Mouse (Mus musculus): ENCODE results near the gene Bpifb3. TPM values are rescaled to one million over a fixed set of nuclear protein-coding genes. Genes with fewer than 3 reads are reported as not detected.

Bpifb3 gene
- polyA plus RNA-seq (2021), result not detected

- no peak for TF ChIP-seq CTCF (IDR thresholded peaks at IDR 0.05)
- CTCF ChIA-PET, result no interaction called here
- POLR2A ChIA-PET, result no interaction called here
Measured at GRCm38 (mm10) chr2:153917930-153918329, at the start of gene Bpifb3. Gene Bpifb3 (plus strand): TSS chr2:153918230.

GRCm38 (mm10) chr2:153870984-153871383 lies 47.0 kb upstream of the Bpifb3 start, which contains the start of gene Sun5:
Gene Sun5 (minus strand): TSS chr2:153871084.
- CTCF ChIA-PET, result no interaction called here
- DNase-seq (ENCODE audit: low read depth, low spot score) (no peak), ATAC-seq (no peak)
- TF ChIP-seq CTCF (IDR thresholded peaks at IDR 0.05), result no peak
- H3K27me3 ChIP-seq, result peaks cover 4% of the 10 kb centered on the region
- in situ Hi-C loops (cut with MboI; ENCODE audit: low pct_unique_long_range_greater_than_20kb), result no loop called here
- POLR2A ChIA-PET, result interaction anchor here (1.3 kb wide), 1 partner anchor 12 kb away, joined by 3 read pairs; no protein-coding TSS in a partner anchor

More at GRCm38 (mm10) chr2:153917930-153918329, at the start of gene Bpifb3:
- no peak for DNase-seq (ENCODE audit: low read depth, low spot score)
- ATAC-seq, result no peak
- in situ Hi-C loops (cut with MboI; ENCODE audit: low pct_unique_long_range_greater_than_20kb), result no loop called here
- H3K27me3 ChIP-seq, result peaks cover 22% of the 10 kb centered on the region

GRCm38 (mm10) chr2:153874745-153875144 lies 43.3 kb upstream of the Bpifb3 start, which contains the start of gene Bpifb2:
Gene Bpifb2 (plus strand): TSS chr2:153875045.
- DNase-seq (ENCODE audit: low read depth, low spot score) (no peak), ATAC-seq (no peak)
- in situ Hi-C loops (cut with MboI; ENCODE audit: low pct_unique_long_range_greater_than_20kb), result no loop called here
- ChIA-PET CTCF (no interaction called here), POLR2A (no interaction called here)
- H3K27me3 ChIP-seq, result peaks cover 11% of the 10 kb centered on the region
- TF ChIP-seq CTCF (IDR thresholded peaks at IDR 0.05), result no peak

- no peak for DNase-seq (ENCODE audit: low read depth, low spot score)
Measured at GRCm38 (mm10) chr2:153899111-153899510, 18.9 kb upstream of the Bpifb3 start.

GRCm38 (mm10) chr2:153900088-153900487 lies 17.9 kb upstream of the Bpifb3 start, which contains the start of gene Bpifb6:
Gene Bpifb6 (plus strand): TSS chr2:153900388.
- in situ Hi-C loops (cut with MboI; ENCODE audit: low pct_unique_long_range_greater_than_20kb), result no loop called here
- DNase-seq (ENCODE audit: low read depth, low spot score) (no peak), ATAC-seq (no peak)
- no peak for TF ChIP-seq CTCF (IDR thresholded peaks at IDR 0.05)
- H3K27me3 ChIP-seq, result peaks cover 21% of the 10 kb centered on the region
- ChIA-PET CTCF (interaction anchor here (0.9 kb wide), 1 partner anchor 13 kb away, joined by 3 read pairs; no protein-coding TSS in a partner anchor), POLR2A (no interaction called here)

More at GRCm38 (mm10) chr2:153899111-153899510, 18.9 kb upstream of the Bpifb3 start:
- ChIA-PET CTCF (no interaction called here), POLR2A (no interaction called here)
- peaks cover 24% of the 10 kb centered on the region for H3K27me3 ChIP-seq
- no peak for ATAC-seq
- TF ChIP-seq CTCF (IDR thresholded peaks at IDR 0.05), result no peak
- in situ Hi-C loops (cut with MboI; ENCODE audit: low pct_unique_long_range_greater_than_20kb), result no loop called here

- ChIA-PET CTCF (no interaction called here), POLR2A (no interaction called here)
- in situ Hi-C loops (cut with MboI; ENCODE audit: low pct_unique_long_range_greater_than_20kb), result no loop called here
- DNase-seq (ENCODE audit: low read depth, low spot score) (no peak), ATAC-seq (no peak)
- no peak for TF ChIP-seq CTCF (IDR thresholded peaks at IDR 0.05)
- peaks cover 28% of the 10 kb centered on the region for H3K27me3 ChIP-seq
Measured at GRCm38 (mm10) chr2:153902726-153903125, 15.3 kb upstream of the Bpifb3 start.

- ChIA-PET POLR2A (no interaction called here), CTCF (no interaction called here)
- no peak for TF ChIP-seq CTCF (IDR thresholded peaks at IDR 0.05)
- in situ Hi-C loops (cut with MboI; ENCODE audit: low pct_unique_long_range_greater_than_20kb), result no loop called here
- DNase-seq (ENCODE audit: low read depth, low spot score), result no peak
- H3K27me3 ChIP-seq, result peaks cover 28% of the 10 kb centered on the region
- no peak for ATAC-seq
Measured at GRCm38 (mm10) chr2:153906626-153907025, 11.4 kb upstream of the Bpifb3 start.

GRCm38 (mm10) chr2:153914151-153914550 lies 3.9 kb upstream of the Bpifb3 start:
- ChIA-PET POLR2A (no interaction called here), CTCF (no interaction called here)
- in situ Hi-C loops (cut with MboI; ENCODE audit: low pct_unique_long_range_greater_than_20kb), result no loop called here
- H3K27me3 ChIP-seq, result peaks cover 10% of the 10 kb centered on the region
- no peak for ATAC-seq
- TF ChIP-seq CTCF (IDR thresholded peaks at IDR 0.05), result no peak
- DNase-seq (ENCODE audit: low read depth, low spot score), result no peak

GRCm38 (mm10) chr2:153921246-153921645 lies 3.2 kb downstream of the Bpifb3 start:
- peaks cover 23% of the 10 kb centered on the region for H3K27me3 ChIP-seq
- ChIA-PET CTCF (no interaction called here), POLR2A (no interaction called here)
- in situ Hi-C loops (cut with MboI; ENCODE audit: low pct_unique_long_range_greater_than_20kb), result loop anchor here (10.0 kb wide), 1 partner anchor 256 kb away; no protein-coding TSS in a partner anchor
- ATAC-seq (no peak), DNase-seq (ENCODE audit: low read depth, low spot score) (no peak)
- no peak for TF ChIP-seq CTCF (IDR thresholded peaks at IDR 0.05)

GRCm38 (mm10) chr2:153929871-153930413 lies 11.9 kb downstream of the Bpifb3 start:
- in situ Hi-C loops (cut with MboI; ENCODE audit: low pct_unique_long_range_greater_than_20kb), result loop anchor here (10.0 kb wide), 1 partner anchor 265 kb away; no protein-coding TSS in a partner anchor
- CTCF ChIA-PET, result interaction anchor here (0.9 to 1.4 kb wide), 2 partner anchors 8 to 13 kb away, joined by 3 read pairs; no protein-coding TSS in a partner anchor
- peaks cover 6% of the 10 kb centered on the region for H3K27me3 ChIP-seq
- DNase-seq (ENCODE audit: low read depth, low spot score), result no peak
- ATAC-seq, result no peak
- POLR2A ChIA-PET, result no interaction called here
- no peak for TF ChIP-seq CTCF (IDR thresholded peaks at IDR 0.05)

GRCm38 (mm10) chr2:153931125-153931524 lies 13.1 kb downstream of the Bpifb3 start:
- ChIA-PET CTCF (interaction anchor here (0.9 kb wide), 1 partner anchor 9 kb away, joined by 3 read pairs; no protein-coding TSS in a partner anchor), POLR2A (no interaction called here)

More at GRCm38 (mm10) chr2:153931125-153931524, 13.1 kb downstream of the Bpifb3 start:
- in situ Hi-C loops (cut with MboI; ENCODE audit: low pct_unique_long_range_greater_than_20kb), result no loop called here
- peaks cover 6% of the 10 kb centered on the region for H3K27me3 ChIP-seq
- ATAC-seq (no peak), DNase-seq (ENCODE audit: low read depth, low spot score) (no peak)
- TF ChIP-seq CTCF (IDR thresholded peaks at IDR 0.05), result no peak

All from Patski (cell line).